Mouse (Mus musculus): ENCODE measurements around the gene Vstm4. TPM values are rescaled to one million over a fixed set of nuclear protein-coding genes. Genes with fewer than 3 reads are reported as not detected.

The Vstm4 gene
- polyA plus RNA-seq, 1 experiment from 2014 or later: 20.3 TPM

Other genes with a start within 250 kb of the Vstm4 start
- 11.1 and 11.3 TPM in 2 replicates for gene 3425401B19Rik, start 171.5 kb upstream of the Vstm4 start, polyA plus RNA-seq (2015; fragmentation: Nextera tagmentation; extraction: Ambion mirVana)
- gene Tmem273, start 70.8 kb upstream of the Vstm4 start, polyA plus RNA-seq (2015; fragmentation: Nextera tagmentation; extraction: Ambion mirVana): 0.73 and 1.1 TPM in 2 replicates
- 0.11 and 0.13 TPM in 2 replicates for gene Fam170b, start 22.8 kb upstream of the Vstm4 start, polyA plus RNA-seq (2015; fragmentation: Nextera tagmentation; extraction: Ambion mirVana)
- gene Lrrc18, start 134.6 kb downstream of the Vstm4 start, polyA plus RNA-seq (2015; fragmentation: Nextera tagmentation; extraction: Ambion mirVana): 0.13 and 0.25 TPM in 2 replicates

Data from heart, embryonic 15.5 days (tissue).